Mouse (Mus musculus) CH12F3 (cell line): ENCODE measurements around the gene Mtf1.

Experiments
- in situ Hi-C: fragments of 300-500 bp; cut with MboI; formaldehyde crosslinking; loops from 2 replicates; pipeline ENCODE4 v1.14.3; 2020; ENCODE audit warnings: low sequenced_read_pairs

Gene Mtf1

GRCm38 (mm10) chr4:124801552-124802308 lies at the start of gene Mtf1:
Gene Mtf1, plus strand, starts transcription at chr4:124802104.
- in situ Hi-C loops: no loop called here

GRCm38 (mm10) chr4:124752281-124753199 lies 49.4 kb upstream of the Mtf1 start:
- in situ Hi-C loops: no loop called here

GRCm38 (mm10) chr4:124755526-124755925 lies 46.4 kb upstream of the Mtf1 start:
- in situ Hi-C loops: no loop called here

GRCm38 (mm10) chr4:124759305-124759811 lies 42.5 kb upstream of the Mtf1 start:
- in situ Hi-C loops: no loop called here

- in situ Hi-C loops: no loop called here
Measured at GRCm38 (mm10) chr4:124761201-124761600, 40.7 kb upstream of the Mtf1 start.

- in situ Hi-C loops: no loop called here
Measured at GRCm38 (mm10) chr4:124762858-124763452, 38.9 kb upstream of the Mtf1 start.

GRCm38 (mm10) chr4:124765802-124766565 lies 35.9 kb upstream of the Mtf1 start:
- in situ Hi-C loops: no loop called here

GRCm38 (mm10) chr4:124766566-124766940 lies 35.4 kb upstream of the Mtf1 start:
- in situ Hi-C loops: no loop called here

GRCm38 (mm10) chr4:124768963-124769591 lies 32.8 kb upstream of the Mtf1 start:
- in situ Hi-C loops: no loop called here

- in situ Hi-C loops: no loop called here
Measured at GRCm38 (mm10) chr4:124770624-124771023, 31.3 kb upstream of the Mtf1 start.

- in situ Hi-C loops: no loop called here
Measured at GRCm38 (mm10) chr4:124772125-124772524, 29.8 kb upstream of the Mtf1 start.

GRCm38 (mm10) chr4:124773449-124773848 lies 28.5 kb upstream of the Mtf1 start:
- in situ Hi-C loops: no loop called here

- in situ Hi-C loops: no loop called here
Measured at GRCm38 (mm10) chr4:124773995-124774394, 27.9 kb upstream of the Mtf1 start.

- in situ Hi-C loops: no loop called here
Measured at GRCm38 (mm10) chr4:124774429-124774828, 27.5 kb upstream of the Mtf1 start.

GRCm38 (mm10) chr4:124781361-124781760 lies 20.5 kb upstream of the Mtf1 start:
- in situ Hi-C loops: no loop called here

GRCm38 (mm10) chr4:124782395-124782794 lies 19.5 kb upstream of the Mtf1 start:
- in situ Hi-C loops: no loop called here

- in situ Hi-C loops: no loop called here
Measured at GRCm38 (mm10) chr4:124783937-124784336, 18.0 kb upstream of the Mtf1 start.

- in situ Hi-C loops: no loop called here
Measured at GRCm38 (mm10) chr4:124790013-124790412, 11.9 kb upstream of the Mtf1 start.

- in situ Hi-C loops: no loop called here
Measured at GRCm38 (mm10) chr4:124792114-124792513, 9.8 kb upstream of the Mtf1 start.

- in situ Hi-C loops: no loop called here
Measured at GRCm38 (mm10) chr4:124796141-124796540, 5.8 kb upstream of the Mtf1 start.
